Mouse (Mus musculus) right cerebral cortex, adult 18-20 months (tissue): ENCODE data around the gene Igdcc3.

Experiments used
- DNase-seq: peaks from one replicate; pipeline ENCODE4 v3.0.0; 2022; ENCODE audit warnings: mixed read lengths

The Igdcc3 gene

DNA sequence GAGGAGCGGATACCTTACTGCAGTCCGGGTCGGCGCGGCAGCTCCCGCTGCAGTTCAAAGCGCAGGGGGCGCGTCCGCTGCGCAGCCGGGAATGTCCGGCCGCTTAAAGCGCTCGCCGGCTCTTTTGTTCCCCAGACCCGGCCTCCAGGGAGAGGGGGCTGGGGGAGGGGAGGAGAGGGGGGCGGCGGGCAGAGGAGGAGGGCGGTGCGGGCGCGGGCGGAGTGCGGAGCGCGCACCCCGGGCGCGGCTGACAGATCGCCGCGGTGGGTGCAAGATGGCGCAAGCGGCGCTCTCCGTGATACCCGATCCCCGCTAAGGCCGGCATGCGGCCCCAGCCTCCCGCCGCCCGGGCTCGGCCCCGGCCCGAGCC, at the start of gene Igdcc3:
Gene Igdcc3, plus strand, starts transcription at position 254 of the 370 bp plus-strand sequence.
- DNase-seq, result peak; percentile 33

DNA sequence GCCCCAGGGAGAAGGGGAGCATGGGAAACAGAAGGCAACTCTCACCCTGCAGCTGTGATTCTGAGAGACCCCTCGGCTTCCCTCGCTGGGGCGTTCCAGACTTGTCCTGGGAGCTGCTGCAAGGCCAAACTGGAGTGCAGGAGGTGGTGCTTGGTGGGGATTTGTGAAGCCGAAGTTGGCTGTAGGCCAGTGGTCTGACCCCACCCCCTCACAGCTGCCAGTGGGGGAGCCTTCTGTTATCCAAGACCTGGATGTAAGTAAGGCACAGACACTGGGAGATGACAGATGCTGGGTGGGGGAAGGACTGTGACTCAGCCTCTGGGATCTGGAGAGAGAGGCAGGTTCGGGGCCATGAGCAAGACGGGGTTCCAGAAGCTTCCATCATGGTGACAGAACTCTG, 46.8 kb upstream of the Igdcc3 start:
- peak; percentile 55 for DNase-seq

DNA sequence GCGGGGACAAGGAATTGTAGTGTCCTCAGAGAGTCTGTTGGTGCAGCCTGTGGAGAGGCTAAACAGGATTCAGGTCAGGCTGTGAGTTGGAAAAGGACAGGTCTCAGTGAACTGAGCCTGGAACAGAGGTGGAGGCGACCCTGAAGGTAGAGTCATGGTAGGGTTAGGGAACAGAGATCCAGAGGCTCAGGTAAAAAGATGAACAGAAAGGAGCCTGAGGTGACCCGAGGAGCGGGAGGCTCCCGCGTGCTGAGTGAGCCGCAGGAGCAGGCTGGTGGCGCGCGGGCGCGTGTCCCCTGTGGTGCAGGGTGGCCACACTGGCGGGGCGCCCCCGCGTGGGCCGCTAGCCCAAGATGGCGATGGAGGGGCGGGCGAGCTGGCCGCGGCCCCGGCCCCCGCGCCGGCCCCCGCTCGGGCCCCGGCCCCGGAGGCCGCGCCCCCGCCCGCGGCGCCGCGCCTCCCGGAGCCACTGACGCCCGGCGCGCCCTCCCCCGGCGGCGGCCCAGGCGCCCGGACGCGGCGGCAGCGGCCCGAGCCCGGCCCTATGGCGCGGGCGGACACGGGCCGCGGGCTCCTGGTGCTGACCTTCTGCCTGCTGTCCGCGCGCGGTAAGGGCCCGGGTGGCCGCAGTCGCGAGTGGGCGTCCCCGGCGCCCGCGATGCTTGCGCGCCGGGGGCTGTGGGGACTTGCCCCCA, 39.9 kb upstream of the Igdcc3 start, which contains the start of gene Igdcc4:
Gene Igdcc4, plus strand, starts transcription at position 496 of the 695 bp plus-strand sequence.
- peak; percentile 37 for DNase-seq

DNA sequence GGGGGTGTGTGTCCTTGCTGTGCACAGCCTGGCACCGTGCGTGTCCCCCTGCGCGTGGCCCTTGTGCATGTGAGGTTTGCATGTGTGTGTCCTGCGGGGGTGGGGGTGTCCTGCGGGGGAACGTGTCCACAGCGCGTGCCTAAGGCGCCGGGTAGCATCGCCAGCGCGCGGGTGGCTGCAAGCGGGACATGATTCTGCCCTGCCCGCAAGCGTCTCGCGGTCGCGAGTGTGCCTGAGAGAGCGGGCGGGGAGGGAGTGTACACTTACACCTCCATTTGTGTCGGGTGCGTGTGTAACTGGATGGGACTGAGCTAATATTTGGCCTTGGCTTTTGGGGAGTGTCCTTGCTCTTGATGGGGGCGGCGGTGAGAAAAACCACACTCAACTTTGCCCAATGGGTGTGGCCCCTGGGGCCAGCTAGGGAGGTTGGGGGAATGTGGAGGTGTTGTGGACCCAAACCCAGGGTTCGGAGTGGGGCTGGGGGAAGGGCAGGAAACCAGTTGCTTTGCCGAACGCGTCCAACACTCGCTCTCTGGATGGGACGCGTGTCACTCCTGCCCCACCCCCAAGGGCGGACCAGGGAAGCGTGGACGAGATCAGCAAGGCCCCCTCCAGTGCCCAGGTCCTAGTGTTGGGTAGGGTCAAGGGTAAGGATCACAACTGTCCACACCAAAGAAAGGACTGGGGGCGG, 39.2 kb upstream of the Igdcc3 start:
- peak; percentile 35 for DNase-seq

DNA sequence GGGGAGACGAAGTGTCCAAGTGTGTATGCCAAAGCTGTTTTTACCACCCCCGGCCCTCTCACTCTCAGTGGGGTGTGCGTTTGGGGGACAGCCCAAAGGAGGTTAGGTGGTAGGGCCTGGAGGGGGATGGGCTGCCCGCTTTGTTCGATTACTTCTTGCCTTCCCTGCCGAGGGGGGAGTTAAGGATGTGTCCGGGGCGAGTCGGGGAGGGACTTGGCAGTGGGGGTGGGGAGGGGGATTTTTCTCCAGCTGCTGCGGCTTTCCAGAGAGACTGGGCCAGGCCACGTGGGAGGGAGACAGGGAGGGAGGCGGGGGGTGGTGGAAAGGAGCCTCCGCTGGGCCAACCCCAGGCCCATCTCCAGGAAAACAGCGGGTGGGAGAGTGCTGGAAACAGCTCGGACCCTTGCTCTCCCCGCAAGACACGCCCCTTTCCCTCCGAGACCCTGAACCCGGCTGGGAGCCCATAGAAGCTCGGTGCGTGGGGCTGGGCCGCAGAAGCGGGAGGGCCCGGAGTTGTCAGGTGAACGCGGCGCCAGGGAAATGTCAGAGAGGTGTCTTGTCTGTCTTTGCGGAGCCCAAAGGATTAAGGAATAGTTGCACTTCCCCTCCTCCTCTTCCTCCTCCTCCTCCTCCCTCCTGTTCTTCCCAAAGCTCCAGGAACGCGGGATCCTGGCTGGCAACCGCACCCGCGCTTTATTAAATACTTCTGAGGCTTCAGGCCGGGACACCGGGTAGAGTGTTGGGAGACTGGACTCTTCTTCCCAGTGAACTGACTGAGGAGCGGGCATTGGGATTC, 38.4 kb upstream of the Igdcc3 start:
- peak; percentile 18 for DNase-seq

DNA sequence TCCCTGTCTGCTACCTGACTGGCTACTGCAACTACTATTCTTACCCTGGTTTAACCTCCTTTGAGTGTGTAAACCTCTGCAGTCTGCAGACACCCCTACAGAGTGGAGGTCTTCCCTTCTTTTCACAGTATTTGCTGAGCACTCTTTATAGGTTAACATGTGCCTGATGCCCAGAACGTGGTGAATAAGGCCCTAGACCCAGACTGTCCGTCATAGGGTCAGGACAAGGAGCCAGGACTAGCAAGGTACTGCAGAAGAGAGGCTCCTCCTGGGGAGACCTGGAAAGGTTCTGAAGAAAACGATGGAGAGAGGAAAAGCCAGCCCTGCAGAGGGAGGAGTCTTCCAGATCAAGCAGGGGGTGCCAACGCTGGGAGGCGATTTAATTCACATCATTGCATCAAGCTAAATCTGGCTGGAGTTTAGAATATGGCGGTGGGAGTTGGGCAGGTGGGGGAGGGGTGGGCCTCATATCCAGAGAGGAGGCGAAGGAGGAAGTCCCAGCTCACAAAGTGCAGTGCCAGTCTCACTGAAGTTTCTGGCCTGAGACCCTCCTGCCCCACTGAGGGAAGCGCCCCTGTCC, 37.7 kb upstream of the Igdcc3 start:
- DNase-seq, result no peak

DNA sequence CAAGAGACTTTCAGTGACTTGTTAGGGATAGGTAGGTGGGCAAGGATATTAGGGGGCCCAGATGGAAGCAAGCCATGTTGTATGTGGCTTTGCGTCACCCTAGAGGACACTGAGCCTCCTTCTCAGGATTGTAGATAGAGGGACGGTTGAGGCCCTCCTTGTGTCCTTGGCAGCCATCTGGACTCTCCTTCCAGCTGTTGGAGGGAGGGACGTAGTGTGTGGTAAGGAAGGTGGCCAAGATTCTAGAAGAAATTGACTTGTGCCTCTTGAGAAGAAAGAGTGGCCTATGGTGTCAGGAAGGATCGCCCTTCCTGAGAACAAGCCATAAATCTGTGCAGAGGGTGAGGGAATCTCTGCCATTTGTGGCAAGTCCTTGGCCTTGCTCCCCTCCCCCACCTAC, 34.2 kb upstream of the Igdcc3 start:
- DNase-seq, result no peak

DNA sequence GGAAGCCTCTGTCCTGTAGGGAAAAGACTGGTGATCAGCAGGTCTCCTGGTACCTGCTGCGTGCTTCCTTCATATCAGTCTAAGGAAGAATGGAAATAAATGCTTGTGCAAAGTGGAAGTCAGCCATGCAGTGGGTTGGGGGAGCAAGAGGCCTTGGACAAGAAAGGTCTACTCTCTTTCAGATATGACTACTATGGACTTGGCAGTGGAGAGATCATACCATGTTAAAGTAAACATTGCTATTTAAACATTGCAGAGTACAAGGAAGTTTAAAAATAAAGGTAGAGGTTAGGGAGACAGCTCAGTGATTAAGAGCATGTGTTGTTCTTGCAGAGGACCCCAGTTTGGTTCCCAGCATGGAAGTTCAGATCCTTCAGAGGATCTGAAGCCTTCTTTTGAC, 33.1 kb upstream of the Igdcc3 start:
- no peak for DNase-seq

DNA sequence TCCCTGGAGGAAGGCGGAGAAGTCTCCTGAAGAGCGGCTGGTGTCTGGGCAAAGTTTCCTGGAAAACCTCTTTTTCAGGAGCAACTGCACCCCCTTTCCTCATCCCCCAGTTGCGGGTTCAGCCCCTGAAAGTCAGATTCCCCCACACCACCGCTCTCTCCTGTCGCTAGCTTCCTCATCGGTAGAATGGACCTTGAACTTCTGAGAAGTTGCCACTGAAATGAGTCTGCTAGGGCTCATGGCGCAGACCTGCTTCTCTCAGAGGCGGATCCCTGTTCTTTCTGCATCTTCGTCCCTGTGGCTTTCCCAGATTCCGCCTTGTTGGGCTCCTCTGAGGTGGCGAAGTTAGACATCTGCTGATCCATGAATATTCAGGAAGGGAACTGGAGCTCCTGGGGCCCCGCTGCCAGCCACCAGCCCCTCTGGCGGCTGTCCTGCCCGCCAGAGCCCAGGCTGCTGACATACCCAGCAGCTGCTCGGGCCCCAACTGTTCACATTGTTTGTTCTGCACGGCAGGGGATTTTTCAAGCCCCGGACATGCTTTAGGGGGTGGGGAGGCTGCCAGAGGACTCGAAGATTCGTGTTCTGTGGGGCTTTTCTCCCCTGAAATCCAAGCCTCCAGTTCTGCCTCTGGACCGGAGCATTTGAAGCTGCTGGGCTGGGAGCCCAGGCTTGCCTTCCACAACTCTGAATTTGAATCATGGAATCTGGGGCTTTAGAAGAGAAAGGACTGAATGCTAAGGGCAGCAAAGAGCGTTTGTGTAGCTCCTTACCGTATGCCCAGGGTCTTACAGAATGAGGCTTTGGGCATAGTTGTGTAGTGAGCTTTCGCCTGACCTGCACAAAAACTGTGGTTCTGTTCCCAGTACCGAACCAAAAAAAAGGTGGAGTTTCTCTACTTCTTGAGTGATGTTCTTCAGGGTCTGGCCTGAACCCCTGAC, 31.6 kb upstream of the Igdcc3 start:
- DNase-seq, result peak; percentile 60

DNA sequence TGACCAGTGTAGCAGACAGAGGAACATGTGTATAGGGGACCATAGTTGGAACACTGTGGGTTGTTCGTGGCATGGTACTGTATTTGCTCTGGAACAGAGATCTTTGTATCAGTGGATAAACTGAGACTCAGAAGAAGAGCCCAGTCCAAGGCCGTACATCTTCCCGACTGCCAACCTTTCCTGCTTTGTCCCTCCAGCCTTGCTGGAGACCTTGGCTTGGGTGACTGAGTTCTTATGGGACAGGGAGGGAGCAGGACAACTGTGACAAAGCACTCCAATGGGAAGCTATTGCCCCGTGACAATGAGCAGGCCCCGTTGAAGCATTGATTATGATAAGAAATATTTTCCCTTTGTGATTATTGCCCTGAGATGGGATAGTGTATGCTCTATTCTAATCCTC, 29.3 kb upstream of the Igdcc3 start:
- no peak for DNase-seq

DNA sequence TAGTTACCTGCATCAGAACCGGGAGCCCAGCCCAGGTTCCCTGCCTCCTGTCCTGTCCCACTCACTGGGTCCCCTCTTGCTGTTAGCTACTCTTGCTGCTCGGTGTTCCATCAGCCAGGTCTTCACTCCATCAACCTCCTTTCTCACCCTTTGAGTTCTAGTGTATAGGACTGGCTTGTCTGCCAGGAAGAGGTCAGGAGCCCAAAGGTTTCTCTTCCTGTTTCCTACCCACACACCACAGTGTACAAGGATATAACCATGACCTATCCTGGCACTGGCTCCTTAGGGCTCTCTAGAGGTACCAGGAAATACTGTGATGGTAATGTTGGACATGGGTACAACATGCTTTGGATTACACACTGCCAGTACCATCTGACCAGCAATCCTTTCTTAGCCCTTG, 27.3 kb upstream of the Igdcc3 start:
- no peak for DNase-seq

DNA sequence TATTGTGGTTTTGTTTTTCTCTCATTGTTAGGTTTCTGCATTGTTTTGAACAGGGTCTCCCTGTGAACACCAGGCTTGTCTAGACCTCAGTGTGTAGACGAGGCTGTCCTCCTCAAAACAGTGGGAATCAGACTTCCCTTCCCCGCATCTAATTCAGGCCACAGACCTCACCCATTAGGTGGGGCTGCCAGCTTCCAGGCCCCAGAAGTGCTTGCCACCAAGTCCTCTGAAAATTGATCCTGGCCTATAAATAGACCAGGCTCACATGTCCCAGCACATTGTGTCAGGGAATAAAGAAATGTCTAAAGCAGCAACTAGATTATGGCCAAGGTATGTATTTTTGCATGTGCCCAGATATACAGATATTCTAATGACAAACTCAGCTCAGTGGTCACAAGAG, 25.1 kb upstream of the Igdcc3 start:
- no peak for DNase-seq

DNA sequence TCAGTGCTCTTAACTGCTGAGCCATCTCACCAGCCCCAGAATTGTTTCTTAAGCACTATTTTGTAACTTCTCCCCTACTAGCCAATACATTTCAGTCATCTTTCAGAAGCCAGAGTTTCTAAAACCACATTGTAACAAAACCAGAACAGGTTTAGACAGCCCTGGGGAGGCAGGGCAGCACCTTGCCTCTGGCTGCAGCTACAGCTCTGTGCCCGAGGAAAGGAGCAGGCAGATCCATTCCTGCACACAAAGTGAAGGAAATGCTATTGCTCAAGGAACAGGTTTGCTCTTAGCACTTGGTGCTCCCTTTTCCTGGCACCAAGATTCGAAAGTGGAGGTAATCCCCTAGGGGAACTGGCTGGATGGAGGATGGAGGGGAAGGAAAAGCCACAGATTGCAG, 23.5 kb upstream of the Igdcc3 start:
- DNase-seq, result no peak

DNA sequence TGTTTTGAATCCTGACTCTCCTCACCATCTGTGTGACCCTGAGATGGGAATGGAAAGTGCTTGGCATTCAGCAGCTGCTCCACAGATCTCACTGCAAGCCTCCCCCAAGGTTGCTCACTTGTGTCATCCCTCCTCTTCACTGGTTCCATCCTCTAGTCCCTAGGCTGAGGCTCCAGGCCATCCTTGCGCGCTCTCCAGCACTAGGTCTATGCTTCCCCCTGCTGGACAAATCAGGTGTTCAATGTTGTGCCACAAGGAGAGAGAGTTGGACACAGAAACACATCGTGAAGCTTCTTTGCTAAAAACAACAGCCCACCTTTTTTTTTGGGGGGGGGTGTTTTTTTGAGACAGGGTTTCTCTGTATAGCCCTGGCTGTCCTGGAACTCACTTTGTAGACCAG, 20.1 kb upstream of the Igdcc3 start:
- DNase-seq, result peak; percentile 72

DNA sequence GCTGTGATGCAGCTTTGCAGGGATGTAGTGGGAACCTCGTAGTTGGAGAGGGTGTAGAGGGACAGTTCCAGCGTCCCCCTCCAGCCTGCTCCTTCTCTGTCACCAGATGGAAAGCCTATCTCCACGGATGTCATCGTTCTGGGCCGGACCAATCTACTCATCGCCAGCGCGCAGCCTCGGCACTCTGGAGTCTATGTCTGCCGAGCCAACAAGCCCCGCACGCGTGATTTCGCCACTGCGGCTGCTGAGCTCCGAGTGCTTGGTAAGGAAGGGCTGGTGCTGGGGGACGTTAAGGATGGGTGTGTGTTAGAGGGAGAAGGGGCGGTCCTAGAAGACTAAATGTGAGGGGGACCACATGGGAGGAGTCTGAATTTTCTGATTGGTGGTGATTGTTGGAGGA, 18.4 kb upstream of the Igdcc3 start:
- peak; percentile 75 for DNase-seq

DNA sequence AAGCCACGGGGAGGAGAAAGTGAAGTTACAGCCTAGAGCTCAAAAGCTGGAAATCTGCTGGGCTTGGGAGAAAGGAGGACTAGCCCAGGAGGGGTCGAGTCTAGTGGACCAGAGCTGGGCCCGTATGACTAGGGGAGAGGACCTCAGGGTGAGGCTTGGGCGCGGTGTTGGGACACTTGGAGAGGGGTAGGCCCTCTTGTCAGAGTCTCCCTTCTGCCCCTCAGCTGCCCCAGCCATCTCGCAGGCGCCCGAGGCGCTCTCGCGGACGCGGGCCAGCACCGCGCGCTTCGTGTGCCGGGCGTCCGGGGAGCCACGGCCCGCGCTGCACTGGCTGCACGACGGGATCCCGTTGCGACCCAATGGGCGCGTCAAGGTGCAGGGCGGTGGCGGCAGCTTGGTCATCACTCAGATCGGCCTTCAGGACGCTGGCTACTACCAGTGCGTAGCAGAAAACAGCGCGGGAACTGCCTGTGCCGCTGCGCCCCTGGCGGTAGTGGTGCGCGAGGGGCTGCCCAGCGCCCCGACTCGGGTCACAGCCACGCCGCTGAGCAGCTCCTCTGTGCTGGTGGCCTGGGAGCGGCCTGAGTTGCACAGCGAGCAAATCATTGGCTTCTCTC, 17.3 kb upstream of the Igdcc3 start:
- DNase-seq, result no peak

DNA sequence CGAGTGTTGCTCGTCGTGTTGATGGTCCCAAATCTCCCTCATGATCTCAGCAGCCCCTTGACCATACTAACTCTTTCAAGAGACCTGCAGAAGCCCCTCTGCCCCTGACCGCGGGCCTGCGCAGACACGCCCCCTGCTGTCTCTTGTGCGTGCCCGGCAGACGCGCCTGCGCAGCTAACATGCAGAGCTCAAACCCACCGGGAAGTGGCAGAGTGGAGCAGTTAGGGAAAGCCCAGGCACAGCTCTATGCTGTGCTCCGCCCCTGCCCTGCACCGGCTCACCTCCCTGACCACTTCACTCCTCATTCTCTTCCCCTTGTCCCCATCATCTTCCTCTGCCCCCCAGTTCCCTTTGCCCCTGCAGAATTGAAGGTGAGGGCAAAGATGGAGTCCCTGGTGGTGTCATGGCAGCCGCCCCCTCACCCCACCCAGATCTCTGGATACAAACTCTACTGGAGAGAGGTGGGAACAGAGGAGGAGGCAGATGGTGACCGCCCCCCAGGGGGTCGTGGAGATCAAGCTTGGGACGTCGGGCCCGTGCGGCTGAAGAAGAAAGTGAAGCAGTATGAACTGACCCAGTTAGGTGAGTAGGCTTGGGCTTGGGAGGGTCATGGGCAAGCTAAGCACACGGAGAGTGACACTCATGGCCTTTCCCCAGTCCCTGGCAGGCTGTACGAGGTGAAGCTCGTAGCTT, 12.7 kb upstream of the Igdcc3 start:
- DNase-seq, result no peak

DNA sequence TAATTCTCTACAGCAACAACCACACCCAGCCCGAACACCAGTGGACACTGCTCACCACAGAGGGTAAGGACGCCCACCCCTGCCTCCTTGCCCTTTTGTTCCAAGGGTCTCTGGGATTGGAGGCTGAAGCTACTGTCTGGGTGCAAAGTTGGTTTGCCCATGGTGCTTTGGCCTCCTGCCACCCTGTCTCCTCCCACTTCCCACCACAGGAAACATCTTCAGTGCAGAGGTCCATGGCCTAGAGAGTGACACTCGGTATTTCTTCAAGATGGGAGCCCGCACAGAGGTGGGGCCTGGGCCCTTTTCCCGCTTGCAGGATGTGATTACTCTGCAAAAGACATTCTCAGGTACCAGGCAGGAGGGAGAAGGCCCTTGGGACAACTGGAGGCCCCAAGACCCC, 9.3 kb upstream of the Igdcc3 start:
- DNase-seq, result no peak

DNA sequence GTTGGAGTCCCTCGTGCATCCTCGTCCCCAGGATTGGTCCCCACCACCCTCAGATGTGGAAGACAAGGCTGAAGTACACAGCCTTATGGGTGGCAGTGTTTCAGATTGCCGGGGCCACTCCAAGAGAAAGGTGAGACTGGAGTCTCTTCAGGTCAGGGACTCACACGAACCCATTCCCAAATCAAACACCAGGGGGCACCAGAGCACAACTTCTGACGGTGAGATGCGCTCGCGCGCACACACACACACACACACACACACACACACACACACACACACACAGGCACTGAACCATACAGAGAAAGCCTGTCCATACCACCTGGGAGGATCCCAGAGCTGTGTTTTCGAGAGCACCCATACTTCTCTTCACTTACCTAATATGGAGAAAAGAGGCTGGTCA, 7.2 kb upstream of the Igdcc3 start:
- DNase-seq, result peak; percentile 59

DNA sequence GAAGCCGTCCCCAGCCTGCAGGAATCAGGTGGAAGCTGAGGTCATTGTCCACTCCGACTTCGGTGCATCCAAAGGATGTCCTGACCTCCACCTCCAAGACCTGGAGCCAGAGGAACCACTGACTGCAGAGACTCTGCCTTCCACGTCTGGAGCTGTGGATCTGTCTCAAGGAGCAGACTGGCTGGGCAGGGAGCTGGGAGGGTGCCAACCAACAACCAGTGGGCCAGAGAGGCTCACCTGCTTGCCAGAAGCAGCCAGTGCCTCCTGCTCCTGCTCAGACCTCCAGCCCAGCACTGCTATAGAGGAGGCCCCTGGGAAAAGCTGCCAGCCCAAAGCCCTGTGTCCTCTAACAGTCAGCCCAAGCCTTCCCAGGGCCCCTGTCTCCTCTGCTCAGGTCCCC, 5.9 kb upstream of the Igdcc3 start:
- DNase-seq, result no peak

DNA sequence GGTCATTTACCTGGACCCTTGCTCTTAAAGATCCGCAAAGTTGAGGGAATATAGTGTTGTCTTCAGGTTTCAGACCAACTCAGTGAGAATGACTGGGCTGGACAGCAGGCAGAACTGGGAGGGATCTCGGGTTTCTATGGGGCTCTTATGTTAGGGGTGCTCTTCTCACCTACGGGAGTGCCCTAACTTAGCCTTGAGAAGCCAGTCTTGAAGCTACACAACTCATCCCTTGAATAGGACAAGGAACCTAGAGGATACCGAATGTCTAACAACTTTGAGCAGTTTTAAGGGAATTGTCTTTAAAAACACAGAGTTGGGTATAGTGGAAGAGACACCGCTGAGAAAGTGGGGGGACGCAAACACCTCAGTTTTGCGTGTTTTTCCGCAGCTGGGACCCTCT, 498 bp upstream of the Igdcc3 start:
- DNase-seq, result no peak
